Mouse (Mus musculus) adrenal gland, adult 18-20 months (tissue): ENCODE measurements around the gene Zzef1. TPM values are rescaled to one million over a fixed set of nuclear protein-coding genes. Genes with fewer than 3 reads are reported as not detected.

Experiments
- DNase-seq, 2 experiments: peaks; one replicate each; pipeline ENCODE4 v3.0.0; 2021 to 2022; ENCODE audit warnings: low spot score in 2 of 2
- total RNA-seq, 2 experiments: library from RNA; stranded (reverse); gene quantifications; 1 replicate in 1 of 2; 2 replicates in 1 of 2; pipeline ENCODE4 v1.2.3; 2021

The Zzef1 gene
- total RNA-seq, 2 experiments from 2014 or later: 30.7 to 36.1 TPM

- DNase-seq: no peak
Observed at GRCm38 (mm10) chr11:72804586-72804985, 8.6 kb downstream of the Zzef1 start.

GRCm38 (mm10) chr11:72805232-72805631, 9.2 kb downstream of the Zzef1 start:
- no peak for DNase-seq

- DNase-seq: no peak
Observed at GRCm38 (mm10) chr11:72806556-72806955, 10.5 kb downstream of the Zzef1 start.

- DNase-seq: no peak
Observed at GRCm38 (mm10) chr11:72807992-72808391, 12.0 kb downstream of the Zzef1 start.

- DNase-seq: no peak
Observed at GRCm38 (mm10) chr11:72813687-72814086, 17.7 kb downstream of the Zzef1 start.

GRCm38 (mm10) chr11:72814188-72814587, 18.2 kb downstream of the Zzef1 start:
- no peak for DNase-seq

- DNase-seq: no peak
Observed at GRCm38 (mm10) chr11:72816859-72817258, 20.8 kb downstream of the Zzef1 start.

- no peak for DNase-seq
Observed at GRCm38 (mm10) chr11:72818067-72818466, 22.0 kb downstream of the Zzef1 start.

GRCm38 (mm10) chr11:72821041-72821440, 25.0 kb downstream of the Zzef1 start:
- DNase-seq: no peak

GRCm38 (mm10) chr11:72829869-72830268, 33.8 kb downstream of the Zzef1 start:
- DNase-seq: no peak

- DNase-seq: no peak
Observed at GRCm38 (mm10) chr11:72842731-72843130, 46.7 kb downstream of the Zzef1 start.

- DNase-seq: no peak
Observed at GRCm38 (mm10) chr11:72843576-72843975, 47.5 kb downstream of the Zzef1 start.

- no peak for DNase-seq
Observed at GRCm38 (mm10) chr11:72845526-72845925, 49.5 kb downstream of the Zzef1 start.

- DNase-seq: no peak
Observed at GRCm38 (mm10) chr11:72846685-72847084, 50.7 kb downstream of the Zzef1 start.

- DNase-seq: no peak
Observed at GRCm38 (mm10) chr11:72847831-72848628, 52.0 kb downstream of the Zzef1 start.

- DNase-seq: no peak
Observed at GRCm38 (mm10) chr11:72850419-72851131, 54.5 kb downstream of the Zzef1 start.

- no peak for DNase-seq
Observed at GRCm38 (mm10) chr11:72851214-72851613, 55.2 kb downstream of the Zzef1 start.

- DNase-seq: no peak
Observed at GRCm38 (mm10) chr11:72852122-72852521, 56.1 kb downstream of the Zzef1 start.

- DNase-seq: no peak
Observed at GRCm38 (mm10) chr11:72853086-72853485, 57.1 kb downstream of the Zzef1 start.

GRCm38 (mm10) chr11:72854251-72854650, 58.2 kb downstream of the Zzef1 start:
- no peak for DNase-seq

- no peak for DNase-seq
Observed at GRCm38 (mm10) chr11:72856764-72857163, 60.7 kb downstream of the Zzef1 start.

GRCm38 (mm10) chr11:72861236-72861635, 65.2 kb downstream of the Zzef1 start:
- DNase-seq: no peak
